Mouse (Mus musculus) midbrain, embryonic 15.5 days (tissue): Measurements from ENCODE around the gene Lrig3. TPM values are rescaled to one million over a fixed set of nuclear protein-coding genes. Genes with fewer than 3 reads are reported as not detected.

ENCODE experiments used
- ATAC-seq: fragments of 200-750 bp; cut with Nextera tagmentation; replicated peaks from 2 replicates; pipeline ENCODE4 v1.8.0; 2017; ENCODE audit warnings: moderate TSS enrichment
- H3K27ac ChIP-seq: fragments of 300-500 bp; sonication (generic); 2 replicates; pipeline ENCODE4 v1.5.1; 2015; ENCODE audit warnings: mild to moderate bottlenecking, inconsistent platforms
- H3K27me3 ChIP-seq: fragments of 300-500 bp; sonication (generic); replicated peaks from 2 replicates; pipeline ENCODE4 v1.6.1; 2015; ENCODE audit warnings: inconsistent platforms
- H3K36me3 ChIP-seq: fragments of 300-500 bp; sonication (generic); replicated peaks from 2 replicates; pipeline ENCODE4 v1.6.1; 2015; ENCODE audit warnings: inconsistent platforms
- H3K4me1 ChIP-seq: fragments of 300-500 bp; sonication (generic); 2 replicates; pipeline ENCODE4 v1.6.1; 2015; ENCODE audit warnings: inconsistent platforms
- H3K4me2 ChIP-seq: fragments of 300-500 bp; sonication (generic); 2 replicates; pipeline ENCODE4 v1.6.1; 2015; ENCODE audit warnings: inconsistent platforms, mild to moderate bottlenecking, moderate library complexity
- H3K4me3 ChIP-seq: fragments of 300-500 bp; sonication (generic); 2 replicates; pipeline ENCODE4 v1.5.1; 2015; ENCODE audit warnings: mild to moderate bottlenecking, inconsistent platforms
- H3K9ac ChIP-seq: fragments of 300-500 bp; sonication (generic); 2 replicates; pipeline ENCODE4 v1.6.1; 2015; ENCODE audit warnings: mild to moderate bottlenecking, inconsistent platforms
- H3K9me3 ChIP-seq: fragments of 300-500 bp; sonication (generic); 2 replicates; pipeline ENCODE4 v1.6.1; 2016; ENCODE audit warnings: inconsistent platforms
- WGBS: fragments of 180-500 bp; shearing (Covaris S2); methylation state at CpG from one replicate; pipeline ENCODE4 v1.1.7; 2015; ENCODE audit warnings: mixed read lengths; 5-methylcytosine and 5-hydroxymethylcytosine counted together
- microRNA-seq: library from miRNA; unstranded; fragments of <30 nt; microRNA quantifications from one replicate; pipeline ENCODE4, GENCODE M21; 2016
- polyA plus RNA-seq: library from polyadenylated mRNA; unstranded; fragments of >200 nt; fragmentation: Nextera tagmentation; extraction: Ambion mirVana; gene quantifications from 2 replicates; pipeline ENCODE4 v1.2.1, GENCODE M21; 2015

The Lrig3 gene
- polyA plus RNA-seq, 1 experiment from 2014 or later: 4.1 TPM

DNA sequence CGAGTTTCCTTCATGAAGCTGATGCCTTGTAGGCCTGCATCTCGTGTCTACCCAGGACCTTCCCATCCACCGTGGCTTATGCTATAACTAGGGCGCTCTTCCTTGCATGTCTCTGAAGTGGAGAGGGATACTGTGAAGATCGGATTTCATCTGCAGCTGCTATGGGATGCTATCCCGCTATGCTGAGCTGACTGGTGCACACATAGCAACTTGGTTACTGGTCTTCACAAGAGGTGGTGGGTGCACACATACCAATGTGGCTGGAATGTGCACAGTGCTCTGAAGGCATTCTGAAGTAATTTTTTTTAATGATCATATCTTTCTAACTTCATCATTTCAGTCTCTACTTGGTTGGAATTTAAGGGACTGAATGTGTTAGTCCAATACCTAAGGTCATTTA lies 49.7 kb downstream of the Lrig3 start:
- WGBS: 96% methylated on average over 6 of the region's 6 CpGs
- no peak overlapping the region for H3K4me3 ChIP-seq
- H3K9ac ChIP-seq: no peak overlapping the region
- no peaks in the 10 kb centered on the region for H3K9me3 ChIP-seq
- H3K36me3 ChIP-seq: no peaks in the 10 kb centered on the region
- no peaks in the 10 kb centered on the region for H3K4me1 ChIP-seq
- no peaks in the 10 kb centered on the region for H3K27me3 ChIP-seq
- no peak overlapping the region for H3K27ac ChIP-seq
- ATAC-seq: no peak
- H3K4me2 ChIP-seq: no peak overlapping the region

DNA sequence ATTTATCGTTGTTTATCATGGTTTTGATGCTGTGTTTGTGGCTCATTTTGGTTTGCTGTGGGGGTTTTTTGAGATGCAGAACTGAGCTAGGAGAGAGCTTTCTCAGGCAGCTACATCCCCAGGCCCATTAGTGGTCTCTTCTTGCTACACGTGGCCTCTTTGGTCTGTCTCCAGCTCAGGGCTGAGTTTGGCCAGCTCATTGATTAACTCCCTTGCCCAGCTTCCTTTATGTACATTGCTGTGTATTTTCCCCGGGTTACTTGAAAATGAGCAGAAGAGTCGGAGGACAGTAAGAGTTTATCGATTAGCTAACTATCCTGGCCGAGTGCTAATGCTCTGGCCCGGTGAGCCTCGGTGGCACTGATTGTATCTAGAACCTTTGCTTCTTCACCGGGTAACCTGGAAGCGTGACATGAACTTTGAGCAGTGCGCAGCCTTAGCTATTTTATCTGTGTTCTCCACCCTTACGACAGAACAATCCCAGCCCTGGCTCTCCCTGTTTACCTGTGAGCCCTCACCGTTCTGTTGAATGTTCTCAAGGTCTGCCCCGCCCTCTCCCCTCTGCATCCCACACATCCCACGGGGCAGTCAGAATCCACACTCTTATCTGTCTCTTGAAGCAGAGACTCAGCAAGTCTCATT lies 53.5 kb downstream of the Lrig3 start:
- Histone ChIP-seq H3K27me3 (no peaks in the 10 kb centered on the region), H3K4me2 (no peak overlapping the region), H3K9me3 (no peaks in the 10 kb centered on the region), H3K4me1 (no peaks in the 10 kb centered on the region), H3K9ac (no peak overlapping the region), H3K36me3 (no peaks in the 10 kb centered on the region), H3K27ac (no peak overlapping the region), H3K4me3 (no peak overlapping the region)
- 92% methylated on average over 15 of the region's 15 CpGs for WGBS
- no peak for ATAC-seq

DNA sequence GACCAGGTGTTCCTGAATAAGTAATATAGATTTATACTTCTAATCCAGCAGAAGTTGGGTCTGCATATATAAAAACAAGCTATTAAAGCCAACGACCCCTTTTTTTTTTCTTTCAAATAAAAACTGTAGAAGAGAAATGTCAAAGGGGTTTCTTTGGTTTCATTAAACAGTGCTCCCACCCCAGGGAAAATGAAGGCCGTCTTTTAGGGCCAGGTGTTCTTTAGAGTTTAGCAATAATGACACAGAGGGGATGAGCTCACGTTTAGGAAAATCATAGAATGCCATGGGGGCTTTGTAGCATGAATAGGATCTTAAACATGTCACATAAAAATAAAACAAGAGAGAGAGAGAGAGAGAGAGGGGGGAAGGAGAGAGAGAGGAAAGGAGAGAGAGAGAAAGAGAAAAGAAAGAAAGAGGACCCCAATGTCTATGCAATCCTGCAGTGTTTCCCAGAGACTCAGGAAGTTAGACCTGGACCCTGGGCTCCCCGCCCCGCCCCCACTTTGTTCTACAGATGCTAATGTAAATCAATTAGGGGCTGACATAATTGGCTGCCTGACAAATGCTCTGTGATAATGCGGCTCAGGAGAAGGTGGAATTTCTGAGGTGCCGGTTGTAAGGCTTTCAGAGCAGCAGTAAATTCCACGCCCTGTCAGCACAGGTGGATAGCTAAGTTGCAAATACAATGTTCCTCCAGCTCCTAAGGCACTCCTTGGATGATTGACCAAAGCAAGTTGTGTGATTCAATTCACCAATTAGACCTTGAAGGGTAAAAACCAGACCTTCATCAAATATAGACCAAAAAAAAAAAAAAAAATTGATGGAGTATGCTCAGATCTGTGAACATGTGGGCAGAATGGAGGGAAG lies 62.8 kb downstream of the Lrig3 start:
- Histone ChIP-seq H3K36me3 (no peaks in the 10 kb centered on the region), H3K9ac (no peak overlapping the region), H3K9me3 (no peaks in the 10 kb centered on the region), H3K4me2 (no peak overlapping the region), H3K27me3 (no peaks in the 10 kb centered on the region), H3K4me1 (no peaks in the 10 kb centered on the region), H3K4me3 (no peak overlapping the region), H3K27ac (no peak overlapping the region)
- ATAC-seq: no peak
- WGBS: 44% methylated on average over 8 of the region's 8 CpGs

DNA sequence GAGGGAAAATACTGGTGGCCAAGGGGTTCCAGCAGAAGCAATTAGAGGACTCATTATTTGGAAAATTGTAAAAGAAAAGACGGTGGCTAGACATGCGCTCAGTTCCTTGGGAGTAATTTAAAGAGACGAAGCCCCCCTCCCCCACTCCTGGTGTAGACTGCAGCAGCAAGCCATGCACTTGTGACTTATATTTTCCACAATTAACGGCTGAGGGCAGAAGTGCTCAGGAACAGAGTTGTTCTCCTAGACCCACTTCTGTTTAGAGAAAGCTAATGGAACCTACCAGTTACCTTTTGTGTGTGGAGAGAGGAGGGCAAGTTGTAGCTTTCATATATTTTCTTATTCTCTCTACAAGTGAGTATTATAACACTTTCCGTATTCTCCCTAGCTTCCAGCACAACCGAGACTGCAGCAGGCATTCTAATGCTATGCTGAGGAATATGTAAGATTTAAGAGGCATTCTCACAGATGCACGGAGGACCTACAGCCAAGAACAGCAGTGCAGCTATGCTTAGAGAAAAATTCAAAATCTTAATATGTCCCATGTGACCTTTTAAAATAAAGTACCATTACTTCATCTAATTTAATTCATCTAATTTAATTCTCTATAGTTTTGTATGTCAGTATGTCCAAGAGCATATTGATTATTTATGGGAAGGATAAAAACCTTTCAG lies 63.6 kb downstream of the Lrig3 start:
- Histone ChIP-seq H3K4me3 (no peak overlapping the region), H3K27me3 (no peaks in the 10 kb centered on the region), H3K36me3 (no peaks in the 10 kb centered on the region), H3K27ac (no peak overlapping the region), H3K4me1 (no peaks in the 10 kb centered on the region), H3K9me3 (no peaks in the 10 kb centered on the region), H3K9ac (no peak overlapping the region), H3K4me2 (no peak overlapping the region)
- 66% methylated on average over 7 of the region's 7 CpGs for WGBS
- ATAC-seq: no peak

DNA sequence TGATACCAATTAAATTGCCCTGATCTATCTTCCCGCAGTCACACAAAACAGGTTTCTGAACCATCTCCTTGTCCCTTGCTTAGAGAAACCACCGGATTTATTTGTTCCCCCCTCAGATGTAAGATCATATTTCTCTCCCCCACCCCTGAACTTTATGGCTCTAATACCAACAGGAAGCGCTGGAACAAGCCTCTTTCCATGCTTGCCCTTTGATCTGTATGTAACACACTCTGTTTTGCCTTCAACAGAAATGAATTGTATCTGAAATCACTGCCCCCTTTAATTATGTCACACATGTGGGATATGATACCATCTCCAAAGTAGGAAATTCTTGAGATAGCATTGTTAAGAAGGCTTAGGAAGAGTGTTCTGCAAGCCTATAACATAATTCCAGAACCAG lies 90.9 kb downstream of the Lrig3 start:
- Histone ChIP-seq H3K36me3 (no peaks in the 10 kb centered on the region), H3K9ac (no peak overlapping the region), H3K9me3 (0 out of 2 replicates have a peak, but pooled peaks cover 2% of the 10 kb centered on the region), H3K4me1 (no peaks in the 10 kb centered on the region), H3K4me3 (no peak overlapping the region), H3K4me2 (no peak overlapping the region), H3K27ac (no peak overlapping the region), H3K27me3 (no peaks in the 10 kb centered on the region)
- 75% methylated on average over 3 of the region's 3 CpGs for WGBS
- ATAC-seq: no peak

DNA sequence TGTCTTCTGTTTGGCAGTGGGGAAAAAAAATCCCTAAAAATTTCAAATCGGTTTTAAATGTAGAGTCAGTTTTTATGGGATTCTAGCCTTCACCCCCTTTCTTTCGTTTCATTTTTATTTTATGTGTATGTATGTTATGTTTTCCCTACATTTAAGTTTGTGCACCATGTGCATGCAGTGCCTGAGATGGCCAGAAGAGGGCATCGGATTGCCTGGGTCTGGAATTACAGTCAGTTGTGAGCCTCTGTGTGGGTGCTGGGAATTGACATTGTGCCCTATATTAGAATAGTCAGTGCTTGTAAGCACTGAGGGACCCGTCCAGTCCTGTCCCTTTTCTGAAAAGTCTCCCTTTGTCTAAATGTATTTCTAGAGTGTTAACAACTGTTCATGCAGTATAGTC lies 96.8 kb downstream of the Lrig3 start:
- no peak for ATAC-seq
- no peak overlapping the region for H3K9ac ChIP-seq
- H3K4me2 ChIP-seq: no peak overlapping the region
- H3K36me3 ChIP-seq: no peaks in the 10 kb centered on the region
- H3K27me3 ChIP-seq: no peaks in the 10 kb centered on the region
- no peak overlapping the region for H3K4me3 ChIP-seq
- no peak overlapping the region for H3K27ac ChIP-seq
- 0 out of 2 replicates have a peak, but pooled peaks cover 2% of the 10 kb centered on the region for H3K9me3 ChIP-seq
- H3K4me1 ChIP-seq: no peaks in the 10 kb centered on the region
- 89% methylated on average over 4 of the region's 4 CpGs for WGBS

Small RNA genes lying within 50 kb of the gene (microRNA-seq; reads per million reads assigned to microRNA genes)
- gene Gm22183: not detected
